Mouse (Mus musculus): ENCODE results near the gene Gopc.

GRCm38 (mm10) chr10:52423097-52423496, 41.2 kb upstream of the Gopc start:
- peak; percentile 18; the same call in 1 of the 2 replicates for TF ChIP-seq CTCF (IDR thresholded peaks at IDR 0.05; ENCODE audit: borderline replicate concordance, insufficient read depth, low read depth, low read length)
- TF ChIP-seq POLR2A (IDR thresholded peaks at IDR 0.05; ENCODE audit: borderline replicate concordance, insufficient read depth, low read length), result no peak
